Mouse (Mus musculus): ENCODE data around the gene Ccdc177. TPM values are rescaled to one million over a fixed set of nuclear protein-coding genes. Genes with fewer than 3 reads are reported as not detected.
"Not testable (repeated sequence)": the region's sequence is repeated elsewhere in the genome, so short reads cannot be mapped to it uniquely, and the experiment has no call there.

The Ccdc177 gene
- total RNA-seq (2015; ENCODE audit: low replicate concordance) (not detected in 2 replicates), total RNA-seq (2017; ENCODE audit: low replicate concordance) (not detected in 2 replicates)

GRCm38 (mm10) chr12:80760396-80760801, at the start of gene Ccdc177:
Gene Ccdc177 (minus strand): TSS chr12:80760687.
- peak; percentile 86 for ATAC-seq (replicated peaks; ENCODE audit: low FRiP score, poor library complexity, severe bottlenecking)

GRCm38 (mm10) chr12:80810005-80810404, 49.5 kb upstream of the Ccdc177 start:
- no peak for ATAC-seq (replicated peaks; ENCODE audit: low FRiP score, poor library complexity, severe bottlenecking)

- ATAC-seq (replicated peaks; ENCODE audit: low FRiP score, poor library complexity, severe bottlenecking), result no peak
Observed at GRCm38 (mm10) chr12:80807451-80808085, 47.1 kb upstream of the Ccdc177 start.

- no peak for ATAC-seq (replicated peaks; ENCODE audit: low FRiP score, poor library complexity, severe bottlenecking)
Observed at GRCm38 (mm10) chr12:80804861-80805428, 44.5 kb upstream of the Ccdc177 start.

- no peak for ATAC-seq (replicated peaks; ENCODE audit: low FRiP score, poor library complexity, severe bottlenecking)
Observed at GRCm38 (mm10) chr12:80803924-80804323, 43.4 kb upstream of the Ccdc177 start.

- no peak for ATAC-seq (replicated peaks; ENCODE audit: low FRiP score, poor library complexity, severe bottlenecking)
Observed at GRCm38 (mm10) chr12:80801443-80801842, 41.0 kb upstream of the Ccdc177 start.

- ATAC-seq (replicated peaks; ENCODE audit: low FRiP score, poor library complexity, severe bottlenecking), result no peak
Observed at GRCm38 (mm10) chr12:80800156-80800555, 39.7 kb upstream of the Ccdc177 start.

- no peak for ATAC-seq (replicated peaks; ENCODE audit: low FRiP score, poor library complexity, severe bottlenecking)
Observed at GRCm38 (mm10) chr12:80798271-80798670, 37.8 kb upstream of the Ccdc177 start.

- no peak for ATAC-seq (replicated peaks; ENCODE audit: low FRiP score, poor library complexity, severe bottlenecking)
Observed at GRCm38 (mm10) chr12:80794935-80795785, 34.7 kb upstream of the Ccdc177 start.

- ATAC-seq (replicated peaks; ENCODE audit: low FRiP score, poor library complexity, severe bottlenecking), result no peak
Observed at GRCm38 (mm10) chr12:80794522-80794921, 34.0 kb upstream of the Ccdc177 start.

GRCm38 (mm10) chr12:80793535-80793934, 33.0 kb upstream of the Ccdc177 start:
- no peak for ATAC-seq (replicated peaks; ENCODE audit: low FRiP score, poor library complexity, severe bottlenecking)

GRCm38 (mm10) chr12:80792867-80793266, 32.4 kb upstream of the Ccdc177 start:
- no peak for ATAC-seq (replicated peaks; ENCODE audit: low FRiP score, poor library complexity, severe bottlenecking)

GRCm38 (mm10) chr12:80791571-80792444, 31.3 kb upstream of the Ccdc177 start:
- 0 out of 2 replicates have a peak, but pooled peaks have one; percentile 27 for ATAC-seq (replicated peaks; ENCODE audit: low FRiP score, poor library complexity, severe bottlenecking)

GRCm38 (mm10) chr12:80790700-80791570, 30.4 kb upstream of the Ccdc177 start:
- ATAC-seq (replicated peaks; ENCODE audit: low FRiP score, poor library complexity, severe bottlenecking), result peak; percentile 50

- peak; percentile 94 for ATAC-seq (replicated peaks; ENCODE audit: low FRiP score, poor library complexity, severe bottlenecking)
Observed at GRCm38 (mm10) chr12:80789849-80790694, 29.6 kb upstream of the Ccdc177 start, which contains the start of gene Susd6. Gene Susd6 (plus strand): TSS chr12:80790510.

GRCm38 (mm10) chr12:80789276-80789675, 28.8 kb upstream of the Ccdc177 start:
- not testable (repeated sequence) for ATAC-seq (replicated peaks; ENCODE audit: low FRiP score, poor library complexity, severe bottlenecking)

GRCm38 (mm10) chr12:80788188-80788587, 27.7 kb upstream of the Ccdc177 start:
- ATAC-seq (replicated peaks; ENCODE audit: low FRiP score, poor library complexity, severe bottlenecking), result no peak

- ATAC-seq (replicated peaks; ENCODE audit: low FRiP score, poor library complexity, severe bottlenecking), result no peak
Observed at GRCm38 (mm10) chr12:80787604-80788003, 27.1 kb upstream of the Ccdc177 start.
